Mouse (Mus musculus) urinary bladder, adult 2 months (tissue): ENCODE measurements around the gene Prrc2b. TPM values are rescaled to one million over a fixed set of nuclear protein-coding genes. Genes with fewer than 3 reads are reported as not detected.

Experiments used
- DNase-seq: peaks from one replicate; pipeline ENCODE4 v3.0.0; 2022; ENCODE audit warnings: low spot score
- polyA plus RNA-seq: library from polyadenylated mRNA; depleted of rRNA; stranded (reverse); fragments of >200 nt; gene quantifications from 2 replicates; pipeline ENCODE4 v1.2.3, GENCODE M21; 2012

Prrc2b gene
- polyA plus RNA-seq, 1 experiment = 34.1 TPM

DNA sequence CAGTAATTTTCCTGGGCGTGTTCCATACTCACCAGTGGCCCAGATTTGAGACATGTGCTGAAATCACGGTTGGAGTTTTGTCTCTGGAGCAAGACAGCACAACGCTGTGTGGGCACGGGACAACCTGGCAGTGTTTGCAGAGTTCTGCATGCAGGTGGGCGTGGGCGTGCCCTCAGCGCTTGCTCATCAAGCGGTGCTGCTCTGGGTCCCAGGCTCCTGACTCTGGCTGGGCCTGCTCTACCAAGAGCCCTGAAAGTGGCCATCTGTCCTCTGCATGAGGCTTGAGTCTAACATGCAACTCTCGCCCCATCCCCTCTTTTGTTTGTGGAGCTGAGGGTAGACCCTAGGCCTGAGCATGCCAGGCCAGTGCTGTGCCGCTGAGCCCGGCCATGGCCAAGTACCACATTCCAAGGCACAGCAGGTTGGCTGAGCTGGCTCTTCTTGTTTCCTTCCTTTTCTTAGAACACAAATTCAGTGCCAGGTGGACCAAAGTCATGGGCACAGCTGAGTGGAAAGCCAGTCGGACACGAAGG lies 36.2 kb downstream of the Prrc2b start:
- DNase-seq = no peak

- no peak for DNase-seq
Measured at GRCm38 (mm10) chr2:32187649-32188048, 36.8 kb downstream of the Prrc2b start.

- DNase-seq = no peak
Measured at GRCm38 (mm10) chr2:32189060-32189681, 38.3 kb downstream of the Prrc2b start.

DNA sequence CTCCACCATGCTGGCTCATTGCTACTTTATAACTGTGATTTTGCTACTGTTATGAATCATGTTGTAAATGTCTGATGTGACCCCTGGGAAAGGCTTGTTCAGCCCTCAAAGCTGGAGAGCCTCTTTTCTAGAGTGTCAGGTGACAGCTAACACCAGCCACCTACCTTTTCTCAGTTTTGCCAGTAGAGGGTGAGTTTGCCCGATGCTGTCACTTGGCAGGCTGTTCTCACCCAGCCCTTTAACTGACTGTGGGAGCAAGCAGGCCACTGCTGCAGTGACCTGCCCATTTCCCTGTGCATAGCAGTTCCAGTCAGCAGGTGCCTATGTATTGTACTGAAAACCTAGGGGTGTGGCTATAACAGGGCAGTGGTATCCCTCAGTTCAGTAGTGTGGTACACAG lies 39.7 kb downstream of the Prrc2b start:
- DNase-seq = no peak

DNA sequence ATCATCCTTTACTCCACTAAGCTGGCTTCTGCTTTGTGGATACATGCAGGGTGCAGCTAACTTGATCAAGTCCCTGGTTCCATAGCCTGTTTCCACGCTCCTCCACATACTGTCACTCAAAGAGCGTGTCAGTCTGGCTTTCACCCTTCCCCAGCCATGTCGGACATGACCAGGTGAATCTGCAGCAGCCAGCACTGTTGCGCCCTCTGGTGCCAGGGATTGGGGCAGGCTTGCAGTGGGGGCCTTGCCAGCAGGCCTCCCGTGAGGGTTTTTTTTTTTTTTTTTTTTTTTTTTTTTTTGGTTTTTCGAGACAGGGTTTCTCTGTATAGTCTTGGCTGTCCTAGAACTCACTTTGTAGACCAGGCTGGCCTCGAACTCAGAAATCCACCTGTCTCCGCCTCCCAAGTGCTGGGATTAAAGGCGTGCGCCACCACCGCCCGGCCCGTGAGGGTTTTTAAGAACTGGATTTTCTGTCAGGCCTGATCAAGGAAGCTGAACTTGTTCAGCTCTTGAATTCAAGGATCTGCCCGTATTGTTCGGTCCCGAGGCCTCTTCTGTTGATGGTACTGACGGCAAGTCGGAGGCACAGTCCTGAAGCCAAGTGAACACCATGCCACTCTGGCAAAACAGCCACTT lies 41.1 kb downstream of the Prrc2b start:
- no peak for DNase-seq

GRCm38 (mm10) chr2:32198977-32199376 lies 48.1 kb downstream of the Prrc2b start:
- no peak for DNase-seq

DNA sequence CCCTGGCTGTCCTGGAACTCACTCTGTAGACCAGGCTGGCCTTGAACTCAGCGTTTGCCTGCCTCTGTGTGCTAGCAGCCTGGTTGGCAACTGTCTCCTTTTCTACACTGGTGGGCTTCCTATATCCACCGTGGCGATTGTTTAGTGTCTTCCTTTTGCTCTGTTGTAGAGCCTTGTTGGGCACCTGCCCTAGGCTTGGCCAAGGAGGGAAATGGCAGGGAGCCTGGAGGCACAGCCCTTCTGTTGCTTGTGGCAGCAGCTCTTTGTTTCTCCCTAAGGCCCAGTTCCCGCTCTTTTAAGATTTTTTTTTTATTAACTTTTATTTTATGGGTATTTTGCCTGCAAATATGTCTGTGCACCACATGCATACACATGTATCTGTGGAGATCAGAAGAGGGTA lies 49.2 kb downstream of the Prrc2b start:
- DNase-seq = no peak

DNA sequence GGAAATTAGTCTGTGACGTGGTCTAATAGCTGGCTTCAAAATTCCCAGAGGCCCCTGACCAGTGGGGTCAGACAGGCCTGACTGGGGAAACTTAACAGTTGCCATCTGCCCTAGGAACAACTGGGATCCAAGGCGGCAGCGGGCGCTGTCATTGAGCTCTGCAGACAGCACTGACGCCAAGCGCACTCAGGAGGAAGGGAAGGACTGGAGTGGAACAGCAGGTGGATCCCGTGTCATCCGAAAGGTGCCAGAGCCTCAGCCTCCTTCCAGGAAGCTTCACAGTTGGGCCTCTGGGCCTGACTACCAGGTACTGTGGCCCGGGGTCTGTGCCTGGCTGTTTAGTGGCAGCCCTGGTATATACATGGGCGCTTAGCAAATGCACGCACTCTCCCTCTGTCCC lies 49.8 kb downstream of the Prrc2b start:
- no peak for DNase-seq

- DNase-seq = no peak
Measured at GRCm38 (mm10) chr2:32201527-32201926, 50.6 kb downstream of the Prrc2b start.

DNA sequence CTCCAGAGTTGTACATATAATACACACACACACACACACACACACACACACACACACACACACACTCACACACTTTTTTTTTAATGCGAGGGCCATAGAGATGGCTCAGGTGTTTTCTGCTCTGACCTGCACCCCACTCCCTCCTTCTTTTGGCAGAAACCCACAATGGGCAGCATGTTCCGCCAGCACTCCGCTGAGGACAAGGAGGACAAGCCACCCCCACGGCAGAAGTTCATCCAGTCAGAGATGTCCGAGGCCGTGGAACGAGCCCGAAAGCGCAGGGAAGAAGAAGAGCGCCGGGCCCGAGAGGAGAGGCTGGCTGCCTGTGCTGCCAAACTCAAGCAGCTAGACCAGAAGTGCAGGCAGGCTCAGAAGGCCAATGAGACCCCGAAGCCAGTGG lies 53.0 kb downstream of the Prrc2b start:
- no peak for DNase-seq

DNA sequence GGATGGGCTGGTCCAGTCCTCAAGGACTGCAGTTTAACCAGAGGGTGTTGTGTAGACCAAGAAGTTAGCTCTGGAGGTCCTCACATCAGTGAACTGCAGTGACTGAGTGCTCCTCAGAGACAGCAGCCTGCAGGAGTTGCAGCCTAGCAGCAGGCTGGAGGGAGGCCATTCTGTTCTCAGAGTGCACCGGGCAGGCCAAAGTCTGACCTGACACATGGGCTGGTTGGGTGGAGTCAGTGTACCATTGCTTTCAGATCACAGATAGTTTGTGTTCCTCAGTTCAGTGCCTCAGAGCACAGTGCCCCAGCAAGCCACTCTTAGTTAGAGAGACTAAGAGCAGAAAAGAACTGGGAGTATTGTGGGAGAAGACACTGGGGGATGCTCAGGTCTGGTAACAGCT lies 56.8 kb downstream of the Prrc2b start:
- DNase-seq = no peak

DNA sequence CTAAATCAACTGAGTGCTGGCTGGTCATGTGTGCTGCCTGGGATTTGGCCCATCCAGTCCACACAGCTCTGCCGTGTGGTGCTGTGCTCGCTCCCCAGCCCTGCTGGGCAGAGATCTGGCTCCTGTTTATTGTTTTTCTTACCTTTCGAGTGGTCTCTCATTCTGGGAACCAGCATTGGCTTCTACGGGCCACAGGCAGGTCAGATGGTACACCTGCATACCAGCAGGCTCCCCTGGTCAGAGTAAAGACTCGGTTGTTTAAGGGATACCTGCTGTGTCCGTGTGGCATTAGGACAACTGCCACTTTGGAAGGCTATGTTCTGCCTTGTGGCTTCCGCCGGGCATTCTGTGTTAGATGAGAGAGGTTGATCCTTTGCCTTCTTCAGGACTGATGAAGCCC lies 60.8 kb downstream of the Prrc2b start:
- no peak for DNase-seq

GRCm38 (mm10) chr2:32213000-32213399 lies 62.1 kb downstream of the Prrc2b start:
- no peak for DNase-seq

DNA sequence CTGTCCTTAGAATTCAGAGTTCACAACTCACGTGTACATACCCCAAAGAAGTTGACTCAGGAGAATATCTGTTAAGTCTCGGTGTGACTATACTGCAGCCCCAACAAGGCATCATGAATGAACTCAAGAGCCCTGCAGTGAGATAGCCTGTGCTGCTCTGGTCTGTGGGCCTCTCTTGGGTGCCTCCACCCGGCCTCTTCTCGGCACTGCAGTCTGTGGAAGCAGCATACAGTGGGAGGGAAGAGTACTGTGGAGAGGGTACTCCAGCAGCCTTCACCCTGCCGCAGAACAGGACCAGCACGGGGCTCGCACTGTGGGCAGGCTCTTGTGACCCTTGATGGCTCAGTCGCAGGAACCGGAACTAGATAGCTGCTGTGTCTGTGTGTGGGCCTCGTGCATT lies 64.7 kb downstream of the Prrc2b start:
- no peak for DNase-seq

DNA sequence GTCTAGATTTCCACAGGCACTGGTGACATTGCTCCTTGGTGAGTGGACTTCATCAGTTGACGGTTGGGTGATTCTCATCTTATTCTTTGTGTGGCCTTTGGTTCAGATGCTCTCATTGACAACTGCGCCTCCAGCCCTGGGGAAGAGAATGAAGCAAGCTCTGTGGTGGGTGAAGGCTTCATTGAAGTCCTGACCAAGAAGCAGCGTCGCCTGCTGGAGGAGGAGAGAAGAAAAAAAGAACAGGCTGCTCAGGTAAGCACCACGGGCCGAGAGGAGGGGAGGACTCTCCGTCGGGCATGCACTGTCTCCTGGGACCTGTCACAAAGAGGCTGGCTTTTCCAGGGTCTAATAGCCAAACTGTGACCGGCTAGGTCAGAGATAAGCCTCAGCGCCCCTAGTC lies 65.6 kb downstream of the Prrc2b start:
- no peak for DNase-seq

- no peak for DNase-seq
Measured at GRCm38 (mm10) chr2:32217656-32218055, 66.8 kb downstream of the Prrc2b start.

GRCm38 (mm10) chr2:32218113-32218512 lies 67.2 kb downstream of the Prrc2b start:
- no peak for DNase-seq

DNA sequence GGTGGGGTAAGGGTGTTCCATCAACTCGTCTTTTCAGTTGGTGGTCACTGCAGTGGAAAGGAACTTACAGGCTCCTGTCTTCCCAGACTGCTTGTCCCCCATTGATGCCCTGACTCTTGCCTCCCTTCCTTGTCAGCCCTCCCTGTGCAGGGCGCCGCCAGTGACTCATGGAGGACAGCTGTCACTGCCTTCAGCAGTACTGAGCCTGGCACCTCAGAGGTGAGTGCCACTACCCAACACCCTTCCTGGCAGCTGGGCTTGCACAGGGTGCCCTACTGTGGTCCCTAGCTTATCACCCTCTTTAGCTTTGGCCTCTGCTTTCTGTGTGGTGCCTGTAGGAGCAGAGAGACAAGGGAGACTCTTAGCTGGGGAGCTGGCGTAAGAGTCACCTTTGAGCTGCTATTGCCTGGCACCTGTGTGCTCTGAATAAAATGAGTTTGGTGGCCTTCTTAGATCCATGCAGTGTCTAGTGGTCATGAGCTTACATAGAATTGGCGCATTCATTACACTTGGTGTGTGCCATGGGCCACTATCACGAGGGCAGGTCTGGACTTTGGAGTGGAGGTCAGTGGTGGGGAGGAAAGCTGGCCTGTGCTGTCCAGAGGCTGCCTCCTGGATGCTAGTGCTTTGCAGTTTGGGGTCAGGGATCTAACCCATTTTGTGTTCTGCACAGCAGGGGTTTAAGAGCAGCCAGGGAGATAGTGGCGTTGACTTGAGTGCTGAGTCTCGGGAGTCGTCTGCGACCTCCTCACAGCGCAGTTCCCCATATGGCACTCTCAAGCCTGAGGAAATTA lies 67.9 kb downstream of the Prrc2b start:
- no peak for DNase-seq

DNA sequence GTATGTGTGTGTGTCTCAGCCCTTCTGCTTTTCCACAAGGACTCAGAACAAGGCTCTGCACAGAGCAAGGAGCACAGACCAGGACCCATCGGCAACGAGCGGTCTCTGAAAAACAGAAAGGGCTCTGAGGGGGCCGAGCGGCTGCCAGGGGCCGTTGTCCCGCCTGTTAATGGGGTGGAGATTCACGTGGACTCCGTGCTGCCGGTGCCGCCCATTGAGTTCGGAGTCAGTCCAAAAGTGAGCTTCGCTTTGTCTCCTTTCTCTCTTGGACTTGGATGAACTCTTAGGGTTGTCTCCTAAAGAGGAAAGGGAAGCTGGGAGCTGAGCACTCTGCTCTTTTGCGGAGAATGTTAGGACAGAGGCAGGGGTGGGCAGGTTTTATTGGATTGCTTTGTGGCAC lies 68.6 kb downstream of the Prrc2b start:
- DNase-seq = no peak

DNA sequence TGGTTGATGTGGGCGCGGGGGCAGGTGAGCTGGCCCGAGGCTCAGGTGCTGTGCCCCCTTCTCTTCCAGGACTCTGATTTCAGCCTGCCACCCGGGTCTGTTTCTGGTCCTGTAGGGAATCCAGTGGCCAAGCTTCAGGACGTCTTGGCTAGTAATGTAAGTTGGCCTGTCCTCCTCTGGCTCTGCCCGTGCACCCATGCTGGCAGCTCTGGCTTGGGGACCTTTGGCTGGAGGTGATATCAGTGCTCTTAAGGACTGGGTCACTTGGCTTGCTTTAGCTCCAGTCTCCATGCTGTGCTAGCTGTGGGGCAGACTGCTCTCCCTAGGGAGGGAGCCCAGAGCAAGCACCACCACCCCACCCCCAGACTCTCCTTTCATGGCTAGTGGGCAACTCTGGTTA lies 69.1 kb downstream of the Prrc2b start:
- no peak for DNase-seq

DNA sequence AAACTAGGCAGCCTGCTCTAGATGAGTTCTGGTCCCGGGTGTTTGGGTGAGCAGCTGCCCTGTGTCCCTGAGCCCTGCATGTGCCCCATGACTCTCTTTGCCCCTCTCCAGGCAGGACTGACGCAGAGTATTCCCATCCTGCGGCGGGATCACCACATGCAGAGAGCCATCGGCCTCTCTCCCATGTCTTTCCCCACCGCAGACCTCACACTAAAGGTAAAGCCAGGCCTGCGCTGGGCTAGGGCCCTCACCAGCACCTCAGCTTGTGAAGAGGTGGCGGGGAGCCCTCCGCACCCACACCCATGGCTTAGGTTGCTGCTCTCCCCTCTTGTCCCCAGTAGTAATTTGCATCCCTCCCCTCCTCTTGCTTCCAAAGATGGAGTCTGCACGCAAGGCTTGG lies 70.1 kb downstream of the Prrc2b start:
- DNase-seq = no peak

GRCm38 (mm10) chr2:32221577-32221976 lies 70.7 kb downstream of the Prrc2b start:
- DNase-seq = no peak

GRCm38 (mm10) chr2:32222057-32222456 lies 71.2 kb downstream of the Prrc2b start:
- DNase-seq = no peak
